Mouse (Mus musculus) small intestine, adult 2 months (tissue): Measurements from ENCODE around the gene Ehd1.

Experiments used
- CTCF ChIP-seq: fragments of 200-500 bp; IDR thresholded peaks from 2 replicates; pipeline ENCODE4 v1.5.1; 2012; ENCODE audit warnings: low read depth, mild to moderate bottlenecking, control low read depth, inconsistent platforms, low read length, moderate library complexity, mixed read lengths; ENCODE audit not compliant: insufficient replicate concordance, insufficient read length; ENCODE audit errors: extremely low read depth
- POLR2A ChIP-seq: fragments of 200-500 bp; IDR thresholded peaks from 2 replicates; pipeline ENCODE4 v1.6.1; 2012; ENCODE audit warnings: low read depth, mild to moderate bottlenecking, control low read depth, inconsistent platforms, low read length, moderate library complexity

GRCm38 (mm10) chr19:6304787-6305516 lies 28.4 kb downstream of the Ehd1 start:
- TF ChIP-seq CTCF (peak; percentile 97), POLR2A (no peak)
